Mouse (Mus musculus): Measurements from ENCODE around the gene Ddx58. TPM values are rescaled to one million over a fixed set of nuclear protein-coding genes. Genes with fewer than 3 reads are reported as not detected.
A peak's percentile ranks its signal among the peaks of the same experiment; 100 is the strongest.

The Ddx58 gene
- polyA plus RNA-seq, 1 experiment from 2014 or later, result 9.3 TPM

GRCm38 (mm10) chr4:40269430-40270032, 29.9 kb upstream of the Ddx58 start, which contains the start of the genes Smim27 and Topors:
Gene Smim27 (plus strand): TSS chr4:40269579.
Gene Topors (minus strand): TSS chr4:40269850.
- H3K27ac ChIP-seq (ENCODE audit: low read depth), result peak within 1 kb of the TSS; percentile 100
- TF ChIP-seq EP300 (IDR thresholded peaks at IDR 0.05; ENCODE audit: low read depth) (peak; percentile 29; the same call in 1 of the 2 replicates), CTCF (IDR thresholded peaks at IDR 0.05; ENCODE audit: low read depth) (no peak)
- H3K36me3 ChIP-seq (replicated peaks; ENCODE audit: insufficient read depth, low read length), result peaks cover 26% of the 10 kb centered on the region
- peak within 1 kb of the TSS; percentile 96 for H3K4me3 ChIP-seq (ENCODE audit: low read depth, low read length)
- H3K27me3 ChIP-seq (ENCODE audit: insufficient read depth, low read length), result no peaks in the 10 kb centered on the region
- H3K9me3 ChIP-seq (ENCODE audit: low read length), result no peaks in the 10 kb centered on the region
- DNase-seq, result peak; percentile 96
- peak within 1 kb of the TSS; percentile 84 for H3K9ac ChIP-seq (replicated peaks)
- H3K4me2 ChIP-seq (ENCODE audit: low read depth, low read length), result peak within 1 kb of the TSS; percentile 86
- peaks cover 26% of the 10 kb centered on the region for H3K4me1 ChIP-seq (ENCODE audit: insufficient read depth)
- peak; percentile 94 for ATAC-seq
- WGBS (ENCODE audit: insufficient replicate concordance), result under 1% methylated on average over 38 of the region's 38 CpGs

- H3K4me1 ChIP-seq (ENCODE audit: insufficient read depth), result peaks cover 26% of the 10 kb centered on the region
- peaks cover 24% of the 10 kb centered on the region for H3K36me3 ChIP-seq (replicated peaks; ENCODE audit: insufficient read depth, low read length)
- DNase-seq (no peak), ATAC-seq (0 out of 2 replicates have a peak, but pooled peaks have one; percentile 4)
- H3K9me3 ChIP-seq (ENCODE audit: low read length), result no peaks in the 10 kb centered on the region
- under 1% methylated on average over 16 of the region's 16 CpGs for WGBS (ENCODE audit: insufficient replicate concordance)
- H3K27me3 ChIP-seq (ENCODE audit: insufficient read depth, low read length), result no peaks in the 10 kb centered on the region
- H3K27ac ChIP-seq (ENCODE audit: low read depth), result peak overlapping the region; percentile 100
- TF ChIP-seq CTCF (IDR thresholded peaks at IDR 0.05; ENCODE audit: low read depth), result no peak
- no peak for TF ChIP-seq EP300 (IDR thresholded peaks at IDR 0.05; ENCODE audit: low read depth)
- H3K4me3 ChIP-seq (ENCODE audit: low read depth, low read length), result peak overlapping the region; percentile 96
- peak overlapping the region; percentile 86 for H3K4me2 ChIP-seq (ENCODE audit: low read depth, low read length)
- peak overlapping the region; percentile 84 for H3K9ac ChIP-seq (replicated peaks)
These were observed 29.2 kb upstream of the Ddx58 start for GRCm38 (mm10) chr4:40268835-40269234.

- Histone ChIP-seq H3K36me3 (replicated peaks; ENCODE audit: insufficient read depth, low read length) (peaks cover 22% of the 10 kb centered on the region), H3K4me2 (ENCODE audit: low read depth, low read length) (peak overlapping the region; percentile 86), H3K4me1 (ENCODE audit: insufficient read depth) (peaks cover 26% of the 10 kb centered on the region), H3K9ac (replicated peaks) (peak overlapping the region; percentile 84), H3K9me3 (ENCODE audit: low read length) (no peaks in the 10 kb centered on the region), H3K27ac (ENCODE audit: low read depth) (peak overlapping the region; percentile 100), H3K27me3 (ENCODE audit: insufficient read depth, low read length) (no peaks in the 10 kb centered on the region), H3K4me3 (ENCODE audit: low read depth, low read length) (peak overlapping the region; percentile 96)
- WGBS (ENCODE audit: insufficient replicate concordance), result 0% methylated on average over 48 of the region's 50 CpGs
- TF ChIP-seq CTCF (IDR thresholded peaks at IDR 0.05; ENCODE audit: low read depth) (peak; percentile 60), EP300 (IDR thresholded peaks at IDR 0.05; ENCODE audit: low read depth) (no peak)
- ATAC-seq (peak; percentile 60), DNase-seq (peak; percentile 93)
These were observed 28.7 kb upstream of the Ddx58 start for GRCm38 (mm10) chr4:40268204-40268813.

DNA sequence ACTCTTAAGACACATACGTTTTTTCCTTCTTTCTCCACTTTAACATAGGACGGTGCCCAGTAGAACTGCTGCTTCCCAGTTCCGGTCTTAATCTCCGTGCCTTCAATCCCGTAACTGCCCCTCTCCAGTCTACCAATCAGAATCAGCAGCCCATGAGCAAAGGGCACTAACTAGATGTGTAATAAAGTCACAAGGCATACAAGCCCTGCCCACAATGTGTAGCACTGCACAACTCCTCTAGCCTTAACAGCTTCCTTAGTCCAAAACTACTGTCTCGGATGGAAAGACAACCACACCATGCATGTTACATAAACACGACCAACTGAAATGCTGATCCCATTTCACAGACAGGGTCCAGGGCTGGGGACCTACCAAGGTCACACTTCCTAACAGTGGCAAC, 28.1 kb upstream of the Ddx58 start:
- peak overlapping the region; percentile 100 for H3K27ac ChIP-seq (ENCODE audit: low read depth)
- H3K4me3 ChIP-seq (ENCODE audit: low read depth, low read length), result peak overlapping the region; percentile 96
- no peak for DNase-seq
- H3K36me3 ChIP-seq (replicated peaks; ENCODE audit: insufficient read depth, low read length), result peaks cover 20% of the 10 kb centered on the region
- 53% methylated on average over 7 of the region's 7 CpGs for WGBS (ENCODE audit: insufficient replicate concordance)
- TF ChIP-seq CTCF (IDR thresholded peaks at IDR 0.05; ENCODE audit: low read depth) (no peak), EP300 (IDR thresholded peaks at IDR 0.05; ENCODE audit: low read depth) (no peak)
- peak; percentile 27 for ATAC-seq
- H3K9ac ChIP-seq (replicated peaks), result peak overlapping the region; percentile 84
- no peaks in the 10 kb centered on the region for H3K27me3 ChIP-seq (ENCODE audit: insufficient read depth, low read length)
- H3K9me3 ChIP-seq (ENCODE audit: low read length), result no peaks in the 10 kb centered on the region
- H3K4me1 ChIP-seq (ENCODE audit: insufficient read depth), result peaks cover 26% of the 10 kb centered on the region
- peak overlapping the region; percentile 86 for H3K4me2 ChIP-seq (ENCODE audit: low read depth, low read length)

DNA sequence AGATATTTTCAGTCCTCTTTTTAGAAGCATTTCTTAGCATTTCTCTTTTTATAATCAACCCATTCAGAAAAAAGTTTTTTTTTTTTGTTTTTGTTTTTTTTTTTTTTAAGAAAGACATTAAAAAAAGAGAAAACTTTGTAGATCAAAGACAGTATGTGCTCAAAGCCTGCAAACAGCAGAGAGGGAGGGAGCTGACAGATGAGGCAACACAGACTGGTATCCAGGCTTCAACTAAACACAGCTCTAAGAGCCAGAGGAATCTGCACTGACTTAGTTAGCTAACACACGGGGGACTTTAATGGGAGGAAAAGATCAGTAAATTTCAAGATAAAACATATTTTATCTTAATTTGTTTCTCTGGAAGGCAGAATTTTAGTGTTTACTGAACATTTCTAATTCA, 24.7 kb upstream of the Ddx58 start:
- Histone ChIP-seq H3K4me1 (ENCODE audit: insufficient read depth) (peaks cover 24% of the 10 kb centered on the region), H3K9me3 (ENCODE audit: low read length) (no peaks in the 10 kb centered on the region), H3K9ac (replicated peaks) (no peak overlapping the region), H3K27me3 (ENCODE audit: insufficient read depth, low read length) (no peaks in the 10 kb centered on the region), H3K36me3 (replicated peaks; ENCODE audit: insufficient read depth, low read length) (peaks cover 41% of the 10 kb centered on the region), H3K27ac (ENCODE audit: low read depth) (no peak overlapping the region), H3K4me3 (ENCODE audit: low read depth, low read length) (no peak overlapping the region), H3K4me2 (ENCODE audit: low read depth, low read length) (no peak overlapping the region)
- 59% methylated on average over 1 of the region's 1 CpGs for WGBS (ENCODE audit: insufficient replicate concordance)
- TF ChIP-seq EP300 (IDR thresholded peaks at IDR 0.05; ENCODE audit: low read depth) (no peak), CTCF (IDR thresholded peaks at IDR 0.05; ENCODE audit: low read depth) (no peak)
- DNase-seq, result no peak
- no peak for ATAC-seq

DNA sequence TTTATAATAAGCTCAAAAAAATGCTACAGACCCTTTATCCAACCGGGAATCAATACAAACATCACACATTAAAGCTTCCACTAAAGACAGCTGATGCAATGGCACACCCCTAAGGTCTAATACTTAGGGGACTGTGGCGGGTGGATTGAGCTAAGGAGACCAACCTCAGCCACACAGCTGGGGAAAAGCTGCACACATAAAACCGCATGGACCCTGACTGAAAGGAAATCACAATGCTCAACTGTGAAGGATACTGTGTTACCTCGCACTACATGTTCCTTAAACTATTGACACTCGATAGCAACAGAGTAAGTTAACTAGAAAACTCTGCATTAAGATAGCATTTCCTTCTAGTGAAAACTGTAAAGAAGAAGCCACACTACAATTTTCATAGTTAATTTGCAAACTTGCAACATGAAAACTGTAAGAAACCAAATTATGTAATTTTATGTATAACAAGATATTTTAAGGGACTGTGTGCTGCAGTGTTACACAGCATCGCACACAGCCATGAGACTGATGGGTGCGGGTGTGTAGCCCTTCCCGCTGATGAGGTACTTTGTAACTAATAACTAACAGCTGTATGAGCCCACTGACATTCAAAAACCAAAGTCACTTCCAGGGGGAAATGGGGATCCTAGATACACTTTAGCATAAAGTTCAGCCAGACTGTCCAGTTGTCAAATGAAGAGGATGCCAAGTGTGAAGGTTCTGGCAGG, 14.9 kb upstream of the Ddx58 start:
- H3K9ac ChIP-seq (replicated peaks), result no peak overlapping the region
- no peak overlapping the region for H3K27ac ChIP-seq (ENCODE audit: low read depth)
- 0 out of 2 replicates have a peak, but pooled peaks cover 3% of the 10 kb centered on the region for H3K36me3 ChIP-seq (replicated peaks; ENCODE audit: insufficient read depth, low read length)
- no peaks in the 10 kb centered on the region for H3K9me3 ChIP-seq (ENCODE audit: low read length)
- H3K4me3 ChIP-seq (ENCODE audit: low read depth, low read length), result no peak overlapping the region
- TF ChIP-seq CTCF (IDR thresholded peaks at IDR 0.05; ENCODE audit: low read depth) (no peak), EP300 (IDR thresholded peaks at IDR 0.05; ENCODE audit: low read depth) (no peak)
- DNase-seq (no peak), ATAC-seq (no peak)
- 84% methylated on average over 8 of the region's 8 CpGs for WGBS (ENCODE audit: insufficient replicate concordance)
- no peak overlapping the region for H3K4me2 ChIP-seq (ENCODE audit: low read depth, low read length)
- no peaks in the 10 kb centered on the region for H3K4me1 ChIP-seq (ENCODE audit: insufficient read depth)
- no peaks in the 10 kb centered on the region for H3K27me3 ChIP-seq (ENCODE audit: insufficient read depth, low read length)
